Mouse (Mus musculus): ENCODE data around the gene Gja4.

The Gja4 gene

DNA sequence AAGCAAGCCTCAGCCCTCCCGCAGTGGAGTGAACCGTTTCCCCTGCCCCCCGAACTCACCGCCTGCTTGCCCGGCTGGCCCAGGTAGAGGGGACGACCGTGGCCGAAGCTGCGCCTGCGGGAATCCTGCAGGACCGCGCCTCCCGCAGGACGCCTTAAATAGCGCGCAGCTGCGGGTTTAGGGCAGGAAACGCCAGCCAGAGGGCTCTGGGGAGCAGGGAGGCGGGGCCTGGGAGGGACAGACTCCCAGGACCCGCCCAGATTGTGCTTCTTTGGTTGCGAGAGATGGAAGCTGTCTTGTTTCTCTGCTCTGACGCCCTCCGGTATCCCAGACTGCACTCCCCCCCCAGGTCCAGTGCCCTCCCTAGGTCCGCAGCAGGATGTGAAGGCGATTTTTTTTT is at the start of gene Gja4:
Gene Gja4, minus strand, starts transcription at position 179 of the 400 bp plus-strand sequence.
- DNase-seq = peak; percentile 37

DNA sequence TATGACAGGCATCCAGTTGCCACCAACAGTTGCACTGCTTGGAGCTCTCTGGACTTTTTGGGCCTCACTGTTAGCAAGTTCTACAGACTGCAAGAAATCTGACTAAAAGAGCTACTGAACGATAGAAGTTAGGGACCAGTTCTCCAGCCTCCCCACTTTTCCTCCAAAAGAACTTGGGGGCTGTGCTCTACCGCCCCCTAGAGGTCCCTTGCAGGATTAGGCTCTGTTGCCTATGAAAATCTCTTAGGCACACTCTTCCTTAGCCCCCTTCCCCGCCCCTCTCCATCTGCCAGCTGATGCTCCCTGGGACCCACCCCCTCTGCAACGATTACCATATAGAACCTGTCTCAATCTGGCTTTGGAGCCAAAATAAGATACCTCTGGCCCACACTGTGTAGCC is 49.5 kb upstream of the Gja4 start:
- DNase-seq = no peak

DNA sequence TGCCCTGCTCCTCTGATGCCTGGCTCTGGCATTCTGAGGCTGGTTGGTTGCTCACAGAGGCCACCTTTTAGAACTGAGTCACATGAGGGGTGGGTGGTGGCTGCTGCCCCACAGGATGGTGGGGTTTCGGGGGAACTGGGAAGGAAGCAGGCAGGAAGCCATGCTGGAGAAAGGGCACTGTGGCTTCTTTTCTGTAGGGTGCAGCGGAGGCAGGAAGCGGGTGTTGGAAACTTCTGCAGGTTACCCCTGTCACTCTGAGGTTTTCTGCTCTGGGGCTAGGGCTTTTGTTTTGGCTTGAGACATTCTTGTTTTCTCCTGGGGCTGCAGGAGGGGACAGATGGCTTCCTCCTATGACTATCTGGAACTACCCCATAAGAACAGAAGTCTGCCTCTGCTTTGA is 48.7 kb upstream of the Gja4 start:
- DNase-seq = no peak

DNA sequence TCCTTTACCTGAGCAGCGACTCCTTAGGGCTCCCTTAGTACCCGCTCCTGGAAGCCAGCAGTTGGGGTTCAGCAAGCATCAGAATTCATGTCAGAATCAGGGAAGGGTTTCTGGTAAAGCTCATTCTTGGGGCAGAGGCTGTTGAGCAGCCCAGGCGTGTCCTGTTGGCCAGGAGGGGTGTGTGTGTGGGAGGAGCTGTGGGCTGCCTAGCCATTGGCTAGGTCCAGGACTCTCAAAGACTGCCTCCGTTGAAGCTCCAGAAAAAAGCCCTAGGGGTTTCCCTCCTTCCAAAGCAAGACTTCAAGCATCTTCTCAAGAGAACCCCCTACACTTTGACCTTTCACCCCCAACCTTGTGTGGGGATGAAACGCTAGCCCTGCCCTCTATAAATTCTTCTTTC is 44.2 kb upstream of the Gja4 start, which contains the start of gene Gjb5:
Gene Gjb5, minus strand, starts transcription at position 164 of the 400 bp plus-strand sequence.
- DNase-seq = no peak

DNA sequence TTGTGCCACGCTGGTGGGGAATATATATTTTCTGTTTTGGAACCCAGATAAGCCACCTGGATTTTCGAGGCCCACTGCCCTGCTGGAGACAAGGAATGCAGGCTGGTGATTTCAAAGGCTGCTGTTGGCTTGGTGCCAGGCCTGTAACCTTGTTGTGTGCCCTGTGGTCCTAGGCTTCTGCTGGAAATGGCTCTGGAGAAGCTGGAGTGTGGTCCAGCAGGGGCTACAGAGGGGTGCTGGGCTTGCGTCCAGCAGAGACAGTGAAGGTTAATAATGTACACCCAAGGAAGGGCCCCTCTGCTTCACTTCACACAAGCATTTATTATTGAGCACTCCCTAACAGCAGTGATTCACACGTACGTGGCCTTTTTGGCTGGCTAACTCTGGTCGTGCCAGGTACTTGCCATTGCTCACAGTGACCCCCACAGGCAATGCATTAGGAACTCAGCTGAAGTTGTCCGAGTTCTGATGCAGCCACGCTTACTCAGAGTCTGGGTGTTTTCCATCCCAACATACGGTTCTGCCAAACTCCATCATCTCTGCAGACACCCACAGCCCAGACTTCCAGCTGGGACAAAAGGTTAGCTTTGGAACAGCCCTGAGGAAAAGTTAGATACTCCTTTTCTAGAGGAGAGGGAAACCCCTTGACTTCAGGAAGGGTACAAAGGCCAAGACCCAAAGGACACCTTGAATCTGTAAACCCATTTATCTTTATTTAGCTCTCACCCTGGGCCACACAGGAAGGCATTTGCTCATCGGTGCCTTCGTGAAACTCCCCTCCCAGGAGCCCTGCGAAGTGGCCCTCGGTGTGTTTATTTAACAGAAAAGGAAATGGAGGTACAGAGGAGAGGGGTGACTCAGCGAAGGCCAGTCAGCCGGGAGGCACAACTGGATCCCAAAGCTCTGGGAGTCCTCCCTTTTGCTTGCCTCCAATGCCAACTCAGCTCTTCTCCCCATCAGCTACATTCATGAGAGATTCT is 41.0 kb upstream of the Gja4 start:
- no peak for DNase-seq

DNA sequence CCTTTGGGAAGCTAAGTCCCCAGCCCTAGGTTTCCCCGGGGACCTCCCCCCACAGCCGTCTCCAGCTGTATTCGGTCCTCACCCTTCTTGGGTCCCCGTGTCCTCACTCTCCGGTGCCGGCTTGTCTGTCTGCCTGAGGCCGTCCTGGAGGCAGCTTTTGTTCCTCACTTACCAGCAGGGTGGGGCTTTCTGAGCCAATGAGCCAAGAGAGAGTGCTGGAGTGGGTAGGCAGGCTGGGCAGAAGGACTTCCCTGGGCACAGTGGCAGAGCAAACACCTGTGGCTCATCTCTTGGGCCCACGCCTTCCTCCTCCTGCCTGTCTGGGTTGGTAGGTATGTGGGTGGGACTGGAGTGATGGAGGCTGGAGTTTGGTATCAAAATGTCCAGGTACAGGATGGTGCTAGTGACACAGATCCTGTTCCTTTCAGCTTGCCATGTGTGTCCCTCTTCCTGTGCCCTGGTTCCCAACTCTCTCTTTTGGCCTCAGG is 40.2 kb upstream of the Gja4 start, which contains the start of gene Gjb4:
Gene Gjb4, minus strand, starts transcription at position 131 of the 488 bp plus-strand sequence.
- no peak for DNase-seq

DNA sequence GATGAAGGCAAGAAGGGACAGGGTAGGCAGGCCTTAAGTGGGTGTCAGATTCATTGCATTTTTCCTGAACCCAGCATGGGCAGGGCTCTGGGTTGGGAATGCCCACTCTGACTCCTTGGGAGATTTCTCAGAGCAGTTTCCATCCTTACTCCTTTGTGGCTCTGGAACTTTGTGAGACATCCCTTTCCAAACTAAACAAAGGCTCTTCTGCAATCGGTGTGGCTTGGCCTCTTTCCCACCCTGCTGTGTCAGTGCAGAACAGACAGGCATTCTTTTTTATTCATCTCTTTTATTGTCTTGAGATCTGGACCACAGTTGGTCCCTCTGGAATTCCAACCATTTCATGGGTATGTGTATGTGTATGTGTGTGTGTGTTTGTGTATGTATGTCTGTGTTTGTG is 38.8 kb upstream of the Gja4 start:
- no peak for DNase-seq

DNA sequence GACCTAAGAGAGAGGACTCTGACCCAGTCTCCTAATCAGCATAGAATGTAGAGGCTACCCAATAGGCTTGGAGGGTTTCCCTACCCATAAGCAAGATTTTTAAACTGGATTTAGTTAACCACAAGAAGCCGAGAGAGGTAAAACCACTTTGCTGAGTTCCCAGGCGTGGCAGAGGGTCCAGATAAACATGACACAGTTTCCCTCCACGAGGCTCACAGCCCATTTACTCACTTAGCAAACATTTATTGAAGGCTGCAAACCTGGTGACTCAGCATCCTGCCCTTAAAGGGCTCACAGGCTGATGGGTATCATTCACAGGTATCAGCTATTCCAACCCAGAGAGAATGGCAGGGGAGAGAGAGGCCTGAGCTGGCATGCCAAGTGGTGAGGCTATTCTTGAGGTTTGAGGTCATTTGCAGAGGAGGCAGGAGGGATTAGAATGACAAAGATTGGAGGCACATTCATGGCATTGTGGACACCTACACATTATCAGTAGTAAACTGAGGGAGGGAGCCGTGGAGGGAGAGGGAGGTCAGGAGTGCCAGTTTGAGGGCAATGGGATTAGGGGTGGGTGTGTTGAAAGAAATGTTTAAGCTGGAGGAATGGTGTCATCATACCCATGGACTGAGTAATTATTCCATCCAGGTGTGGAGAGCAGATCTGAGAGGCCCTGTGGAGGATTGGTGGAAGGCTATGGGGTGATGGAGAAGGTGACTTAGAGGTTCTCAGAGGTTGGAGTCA is 35.9 kb upstream of the Gja4 start:
- no peak for DNase-seq

DNA sequence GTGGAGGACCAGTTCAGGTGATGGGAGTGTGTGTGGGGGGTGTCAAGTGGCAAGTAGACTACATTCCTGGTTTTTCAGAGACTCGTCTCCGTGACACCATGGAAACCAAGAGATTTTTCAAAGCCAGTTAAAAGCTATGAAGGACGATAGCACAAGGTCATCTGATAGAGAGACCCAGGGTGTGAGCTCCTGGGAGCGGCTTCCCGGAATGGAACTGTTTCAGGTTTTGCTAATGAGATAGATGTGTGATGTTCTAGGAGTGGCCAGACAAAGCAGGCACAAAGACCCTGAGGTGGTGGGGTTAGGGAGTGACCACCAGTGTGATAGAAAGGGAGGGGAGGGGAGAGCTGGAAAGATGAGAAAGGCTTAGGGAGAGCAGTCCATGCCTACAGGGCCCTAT is 31.2 kb upstream of the Gja4 start:
- DNase-seq = no peak

DNA sequence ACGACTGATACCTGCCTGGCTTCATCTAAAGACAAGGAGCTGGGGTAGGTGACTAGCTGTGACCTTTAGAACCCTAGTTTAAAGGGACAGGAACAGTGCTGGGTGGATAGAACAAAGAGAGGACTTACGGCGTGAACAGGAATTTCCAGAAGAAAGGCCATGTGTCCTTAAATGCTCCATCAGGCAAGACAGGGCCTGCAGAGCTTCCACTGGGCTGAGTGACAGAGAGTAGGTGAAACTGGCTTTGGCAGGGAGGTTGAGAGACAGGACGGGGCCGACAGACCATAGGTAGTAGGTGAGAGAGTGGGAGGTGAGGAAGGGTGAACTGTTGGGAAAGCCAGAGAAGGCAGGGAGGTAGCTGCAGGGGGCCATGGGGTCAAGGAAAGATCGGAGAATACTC is 27.5 kb upstream of the Gja4 start:
- DNase-seq = no peak

DNA sequence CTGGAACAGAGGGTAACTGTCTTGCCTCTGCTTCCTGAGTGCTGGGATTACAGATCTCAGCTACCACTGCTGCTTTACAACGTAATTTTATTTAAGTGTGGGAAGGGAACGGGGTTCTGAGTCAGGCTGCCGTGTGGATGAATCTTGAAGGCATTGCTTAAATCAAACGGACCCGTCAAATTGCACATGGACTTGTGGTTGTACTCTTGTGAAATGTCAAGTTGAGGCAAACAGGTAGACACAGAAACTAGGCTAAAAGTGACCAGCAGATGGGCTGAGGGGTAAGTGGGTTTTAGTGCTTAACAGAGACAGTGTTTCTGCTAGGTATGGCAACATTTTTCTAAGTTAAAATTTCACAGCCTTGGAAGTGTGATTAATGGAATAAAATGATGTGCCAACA is 23.8 kb upstream of the Gja4 start:
- no peak for DNase-seq

DNA sequence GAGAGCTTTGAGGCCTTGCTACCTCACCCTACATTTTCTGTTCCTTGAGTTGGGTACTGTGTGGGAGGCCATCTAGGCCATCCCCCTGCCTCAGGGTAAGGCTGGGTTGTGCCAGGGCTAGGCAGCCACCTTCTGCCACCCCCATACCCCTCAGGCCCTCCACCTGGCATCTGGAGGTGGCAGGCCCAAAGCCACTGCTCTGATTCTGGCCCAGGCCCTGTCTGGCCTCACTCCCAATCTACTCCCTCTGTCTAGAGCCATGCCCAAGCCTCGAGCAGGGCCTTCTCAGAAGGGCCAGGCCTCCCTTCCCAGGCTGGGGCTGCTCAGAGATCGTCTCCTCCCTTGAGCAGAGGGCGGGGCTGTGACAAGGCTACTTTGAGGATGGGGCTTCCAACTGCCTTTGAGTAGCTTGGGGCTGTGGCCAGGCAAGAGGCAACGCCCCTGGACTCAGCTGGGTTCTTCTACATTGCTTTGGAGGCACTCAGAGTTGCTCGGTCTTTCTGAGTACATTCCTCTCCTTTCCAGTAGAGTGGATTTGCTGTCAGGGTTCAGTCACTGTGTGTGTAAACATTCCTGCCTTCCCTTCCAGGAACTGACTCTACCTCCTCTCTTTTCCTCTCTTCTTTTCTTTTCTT is 21.1 kb upstream of the Gja4 start:
- DNase-seq = no peak

DNA sequence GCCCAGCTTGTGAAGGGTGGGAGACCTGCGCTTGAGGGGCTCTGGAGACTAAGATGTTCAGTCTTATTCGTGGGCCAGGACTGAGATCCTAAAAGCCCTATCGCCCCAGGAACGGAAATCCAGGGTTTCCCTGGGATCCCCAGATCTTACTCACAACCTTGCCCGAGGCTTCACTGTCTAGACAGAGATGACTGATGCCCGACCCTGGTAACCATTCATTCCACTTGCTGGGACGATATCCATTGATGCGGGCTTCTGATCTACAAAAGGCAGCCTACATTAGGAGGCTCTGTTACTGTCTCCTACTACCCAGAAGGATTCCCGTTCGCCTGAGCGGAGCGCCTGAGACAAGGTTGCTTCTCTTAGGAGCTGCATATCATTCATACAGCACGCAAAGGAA is 17.3 kb upstream of the Gja4 start:
- DNase-seq = no peak

DNA sequence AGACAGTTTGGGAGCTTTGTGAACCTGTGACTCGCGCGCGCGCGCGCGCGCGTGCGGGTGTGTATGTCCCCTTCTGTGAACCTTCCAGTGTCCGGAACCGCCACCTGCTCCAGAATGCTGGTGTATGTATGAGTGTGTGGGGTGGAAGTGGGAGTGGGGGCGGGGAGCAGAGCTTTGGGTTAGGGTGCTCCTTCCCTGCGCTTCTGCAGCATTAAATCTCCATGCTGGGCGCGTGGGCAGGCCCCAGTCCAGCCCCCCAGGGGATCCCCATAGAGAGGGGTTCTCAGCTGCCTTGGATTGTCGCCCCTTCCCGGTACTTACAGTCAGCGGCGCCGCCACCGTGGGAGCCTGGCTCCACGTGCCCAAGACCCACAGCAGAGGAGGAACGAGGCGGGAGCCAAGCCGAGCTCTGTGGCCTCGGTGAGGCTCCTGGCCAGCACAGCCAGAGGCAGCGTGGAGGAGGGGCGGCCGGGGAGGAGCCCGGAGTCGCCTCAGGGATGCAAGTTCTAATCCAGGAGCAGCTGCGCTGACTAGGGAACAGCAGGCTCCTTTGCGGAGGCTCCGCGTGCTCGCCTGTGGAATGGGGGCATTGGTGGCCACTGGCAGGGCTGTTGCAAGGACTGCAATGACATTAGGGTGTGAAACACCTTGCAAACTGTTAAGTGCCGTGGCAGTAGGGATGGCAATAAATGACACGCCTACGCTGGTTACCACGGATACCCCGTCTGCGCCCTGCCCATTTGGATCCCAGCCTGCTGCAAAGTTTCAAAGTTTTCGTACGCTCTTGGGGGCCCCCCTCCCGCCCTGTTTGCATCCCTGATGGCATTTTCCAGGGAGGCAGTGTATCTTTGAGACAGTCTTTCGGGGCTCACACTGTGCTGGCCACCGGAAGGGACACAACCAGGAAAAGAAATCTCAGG is 16.6 kb upstream of the Gja4 start, which contains the start of gene Gjb3:
Gene Gjb3, minus strand, starts transcription at position 664 of the 920 bp plus-strand sequence.
- no peak for DNase-seq

DNA sequence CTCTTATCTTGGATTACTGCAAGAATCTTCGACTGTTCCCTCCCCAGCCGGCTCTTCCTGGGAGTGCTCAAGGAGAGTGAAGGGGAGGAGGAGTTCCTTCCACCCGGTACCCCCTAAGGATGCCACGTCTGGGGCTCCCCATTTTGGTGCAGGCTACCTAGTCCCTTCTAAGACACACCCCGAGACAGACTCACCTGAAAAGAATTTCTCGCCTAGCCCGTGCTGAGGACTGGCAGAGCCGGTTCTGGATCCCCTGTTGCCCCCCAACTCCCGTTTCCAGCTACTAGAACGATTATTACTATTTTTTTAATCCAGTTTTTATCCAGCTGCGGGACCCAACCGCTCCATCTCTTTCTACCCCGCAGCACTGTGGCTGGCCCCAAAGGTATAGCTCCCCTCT is 15.9 kb upstream of the Gja4 start:
- DNase-seq = no peak

DNA sequence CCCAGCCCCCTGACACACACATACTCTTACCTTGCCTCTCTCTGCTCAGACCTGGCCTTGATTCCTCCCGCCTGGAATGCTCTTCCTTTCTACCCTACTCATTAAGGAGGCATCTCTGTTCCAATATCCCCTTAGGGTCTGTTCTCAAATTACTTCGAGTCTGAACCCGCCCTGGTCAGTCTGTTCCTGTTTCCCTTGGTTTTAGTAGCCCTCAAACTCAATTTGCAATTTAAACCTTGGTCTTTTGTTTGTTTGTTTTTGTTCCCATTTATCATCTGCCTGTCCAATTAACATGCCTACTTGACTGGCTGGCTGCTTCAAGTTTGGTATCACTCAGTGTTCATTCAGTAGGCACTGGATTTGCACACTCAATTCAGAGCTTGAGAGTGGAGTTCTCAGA is 15.2 kb upstream of the Gja4 start:
- DNase-seq = no peak

DNA sequence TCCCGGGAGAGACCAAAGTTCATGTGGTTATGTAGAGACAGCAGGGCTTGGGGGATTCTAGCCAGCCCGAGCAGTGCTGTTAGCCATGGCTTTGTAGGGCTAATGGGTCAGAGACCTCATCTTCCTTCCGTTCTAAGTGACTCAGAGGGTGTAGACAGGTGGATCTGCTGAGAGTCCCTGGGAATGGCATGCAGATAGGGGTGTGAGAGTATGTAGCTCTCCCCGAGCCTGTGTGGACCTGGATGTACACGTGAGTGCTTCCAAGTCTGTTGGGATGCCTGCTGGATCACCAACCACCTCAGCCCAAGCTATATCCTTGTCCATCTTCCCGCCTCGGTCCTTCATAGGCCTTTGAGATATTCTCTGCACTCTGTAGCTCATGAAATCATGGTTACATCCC is 14.5 kb upstream of the Gja4 start:
- DNase-seq = no peak

DNA sequence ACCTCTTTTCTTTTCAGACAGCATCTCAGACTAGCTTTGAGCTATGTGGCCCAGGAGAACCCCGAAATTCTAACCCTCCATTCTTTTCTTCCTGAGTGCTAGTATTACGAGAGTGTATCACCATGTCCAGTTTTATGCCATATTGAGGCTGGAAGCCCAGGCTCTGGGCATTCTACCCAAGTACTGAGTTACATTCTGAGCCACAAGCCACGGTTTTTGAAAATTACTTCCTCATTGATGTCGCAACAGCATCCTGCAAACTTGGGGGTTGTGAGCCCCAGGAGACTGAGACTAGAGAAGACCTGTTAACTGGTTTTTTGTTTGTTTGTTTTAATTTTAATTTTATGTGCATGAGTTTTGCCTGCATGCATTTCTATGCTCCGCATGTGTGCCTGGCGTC is 13.9 kb upstream of the Gja4 start:
- DNase-seq = no peak

DNA sequence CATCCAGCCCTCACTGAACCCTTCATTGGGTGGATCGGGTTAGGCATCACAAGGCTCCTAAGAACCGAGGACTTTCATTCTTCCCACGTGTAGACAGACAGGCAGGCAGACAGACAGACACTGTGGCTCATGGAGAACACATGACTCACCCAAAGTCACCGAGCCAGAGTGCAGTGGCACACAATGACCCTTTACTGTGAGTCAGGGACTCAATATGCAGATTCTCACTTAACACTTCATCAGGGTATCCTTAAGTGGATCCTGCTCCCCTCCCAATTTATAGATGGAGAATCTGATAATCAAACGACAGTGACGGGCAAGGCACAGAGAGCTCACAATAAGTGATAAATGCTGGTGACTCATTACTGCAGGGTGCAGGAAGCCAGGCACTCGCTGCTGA is 13.4 kb upstream of the Gja4 start:
- no peak for DNase-seq

DNA sequence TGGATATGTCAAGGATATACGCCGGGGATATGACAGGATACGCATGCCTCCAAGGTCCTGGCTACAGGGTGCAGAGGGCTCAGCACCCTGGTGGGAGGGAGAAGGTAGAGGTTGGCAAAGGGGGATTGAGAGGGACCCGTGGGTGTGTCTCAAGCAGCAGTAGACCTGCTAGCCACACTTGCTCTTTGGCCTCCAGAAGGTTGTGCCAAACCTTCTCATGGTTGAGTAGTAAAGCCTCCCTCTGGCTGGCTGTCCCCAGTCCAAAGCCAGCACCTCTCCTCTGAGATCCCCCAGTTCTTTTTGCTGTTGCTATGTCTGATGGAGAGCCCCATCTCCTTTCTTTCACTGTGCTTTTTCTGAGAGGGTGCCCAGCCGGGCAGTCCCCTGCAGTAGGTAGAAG is 11.4 kb upstream of the Gja4 start:
- DNase-seq = no peak

DNA sequence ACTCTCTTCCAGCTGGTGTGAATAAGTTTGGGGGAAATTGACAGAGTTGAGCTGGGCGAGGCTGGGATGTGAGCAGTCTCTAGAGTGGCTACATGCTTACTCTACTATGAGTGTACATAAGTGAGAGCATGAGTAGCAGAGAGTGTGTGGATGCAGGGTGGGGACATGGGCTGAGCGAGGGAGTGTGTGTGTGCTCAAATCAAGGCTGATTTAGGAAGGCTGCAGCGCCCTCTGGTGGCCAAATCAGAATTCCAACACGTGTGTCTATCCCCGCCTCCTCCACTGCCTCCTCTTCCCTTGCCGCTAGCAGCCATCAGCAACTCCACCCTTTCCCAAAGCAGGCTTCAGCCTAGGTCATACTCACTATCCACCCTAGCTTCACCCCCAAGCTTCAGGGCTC is 10.9 kb upstream of the Gja4 start:
- DNase-seq = peak; percentile 50

DNA sequence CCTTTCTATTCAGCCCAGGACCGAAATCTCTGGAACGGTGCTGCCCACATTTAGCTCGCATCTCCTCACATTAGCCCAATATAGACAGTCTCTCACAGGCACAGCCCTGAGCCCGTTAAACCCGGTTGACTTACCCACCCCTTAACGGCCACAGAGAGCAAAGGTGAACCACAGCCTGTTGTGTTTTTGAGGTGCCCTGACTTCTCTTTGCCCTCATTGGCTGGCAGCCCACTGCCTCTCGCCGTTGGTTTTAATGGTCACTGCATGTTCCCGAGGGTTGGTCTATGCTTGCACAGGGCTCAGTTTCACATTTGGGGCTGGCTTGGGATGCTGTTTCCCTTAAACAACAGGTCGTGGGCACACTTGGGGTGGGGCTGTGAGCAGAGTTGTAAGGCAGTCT is 10.5 kb upstream of the Gja4 start:
- DNase-seq = no peak
